Mouse (Mus musculus): ENCODE results near the gene Cox7a2l. TPM values are rescaled to one million over a fixed set of nuclear protein-coding genes. Genes with fewer than 3 reads are reported as not detected.

Gene Cox7a2l
- polyA plus RNA-seq (2015; fragmentation: Nextera tagmentation; extraction: Ambion mirVana) = 180 TPM in 2 replicates

DNA sequence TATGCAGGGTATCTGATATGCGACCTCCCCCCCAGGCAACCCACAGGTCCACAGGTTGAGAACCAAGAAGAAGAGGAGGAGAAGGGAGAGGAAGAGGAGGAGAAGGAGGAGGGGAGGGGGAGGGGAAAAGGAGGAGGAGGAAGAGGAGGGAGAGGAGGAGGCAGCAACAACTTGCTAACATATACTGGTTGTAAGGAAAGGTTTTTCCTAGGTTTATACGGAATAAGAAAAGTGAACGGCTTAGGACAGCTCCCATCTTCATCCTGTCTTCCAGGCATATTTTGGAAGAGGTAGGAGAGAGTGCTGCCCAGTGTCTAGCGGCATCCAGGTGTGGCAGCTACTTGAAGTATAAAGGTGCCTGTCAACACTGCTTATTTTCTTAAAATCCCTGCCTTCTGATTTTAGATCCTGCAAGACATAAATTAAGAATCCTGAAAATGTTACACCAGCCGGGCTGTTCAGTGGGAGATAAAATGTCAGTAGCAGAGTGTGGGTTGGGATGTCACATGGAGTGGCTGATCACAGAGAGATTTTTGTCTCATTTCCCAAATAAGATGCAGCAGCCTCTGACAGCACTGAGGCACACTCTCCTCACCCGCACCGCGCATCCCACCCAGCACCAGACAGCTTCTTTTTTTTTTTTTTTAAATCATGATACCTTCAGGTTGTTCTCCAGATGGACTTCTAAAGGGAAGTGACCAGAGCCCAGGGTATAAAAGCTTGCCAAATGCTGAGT lies at the start of gene Cox7a2l:
Gene Cox7a2l, minus strand, starts transcription at position 51 of the 736 bp plus-strand sequence.
- no peaks in the 10 kb centered on the region for H3K9me3 ChIP-seq
- peaks cover 17% of the 10 kb centered on the region for H3K4me1 ChIP-seq
- H3K36me3 ChIP-seq = no peaks in the 10 kb centered on the region
- ATAC-seq (replicated peaks) = no peak
- H3K9ac ChIP-seq (replicated peaks) = no peak within 1 kb of the TSS
- no peak within 1 kb of the TSS for H3K4me2 ChIP-seq (replicated peaks)
- WGBS = 94% methylated on average over 8 of the region's 8 CpGs
- H3K27ac ChIP-seq (replicated peaks) = no peak within 1 kb of the TSS
- no peak within 1 kb of the TSS for H3K4me3 ChIP-seq
- H3K27me3 ChIP-seq = no peaks in the 10 kb centered on the region

DNA sequence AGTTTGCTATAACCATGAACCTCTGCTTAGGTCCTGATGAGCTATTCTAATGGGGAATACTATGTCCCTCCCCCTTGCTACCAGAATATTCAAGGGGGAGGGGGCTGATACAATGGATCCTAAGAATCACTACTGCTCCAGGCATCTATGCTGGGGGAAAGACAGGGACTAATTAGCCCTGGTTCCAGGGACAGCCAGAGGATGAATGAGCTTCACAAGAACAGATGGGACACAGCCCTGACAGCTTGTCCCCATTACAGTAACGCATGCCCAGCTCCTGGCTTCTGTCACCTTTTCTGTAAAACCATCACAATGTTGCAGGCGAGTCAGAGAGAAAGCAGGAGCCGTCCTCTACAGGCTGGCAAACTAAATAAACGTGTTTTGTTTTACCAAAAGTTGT lies 48.4 kb upstream of the Cox7a2l start:
- no peak overlapping the region; the same call in 1 of the 2 replicates for H3K27ac ChIP-seq (replicated peaks)
- H3K9ac ChIP-seq (replicated peaks) = no peak overlapping the region
- H3K4me1 ChIP-seq = peaks cover 15% of the 10 kb centered on the region; the same call in 1 of the 2 replicates
- no peaks in the 10 kb centered on the region for H3K36me3 ChIP-seq
- no peak overlapping the region for H3K4me3 ChIP-seq
- peak; percentile 85 for ATAC-seq (replicated peaks)
- 34% methylated on average over 4 of the region's 4 CpGs for WGBS
- H3K4me2 ChIP-seq (replicated peaks) = no peak overlapping the region
- no peaks in the 10 kb centered on the region for H3K9me3 ChIP-seq
- no peaks in the 10 kb centered on the region for H3K27me3 ChIP-seq

DNA sequence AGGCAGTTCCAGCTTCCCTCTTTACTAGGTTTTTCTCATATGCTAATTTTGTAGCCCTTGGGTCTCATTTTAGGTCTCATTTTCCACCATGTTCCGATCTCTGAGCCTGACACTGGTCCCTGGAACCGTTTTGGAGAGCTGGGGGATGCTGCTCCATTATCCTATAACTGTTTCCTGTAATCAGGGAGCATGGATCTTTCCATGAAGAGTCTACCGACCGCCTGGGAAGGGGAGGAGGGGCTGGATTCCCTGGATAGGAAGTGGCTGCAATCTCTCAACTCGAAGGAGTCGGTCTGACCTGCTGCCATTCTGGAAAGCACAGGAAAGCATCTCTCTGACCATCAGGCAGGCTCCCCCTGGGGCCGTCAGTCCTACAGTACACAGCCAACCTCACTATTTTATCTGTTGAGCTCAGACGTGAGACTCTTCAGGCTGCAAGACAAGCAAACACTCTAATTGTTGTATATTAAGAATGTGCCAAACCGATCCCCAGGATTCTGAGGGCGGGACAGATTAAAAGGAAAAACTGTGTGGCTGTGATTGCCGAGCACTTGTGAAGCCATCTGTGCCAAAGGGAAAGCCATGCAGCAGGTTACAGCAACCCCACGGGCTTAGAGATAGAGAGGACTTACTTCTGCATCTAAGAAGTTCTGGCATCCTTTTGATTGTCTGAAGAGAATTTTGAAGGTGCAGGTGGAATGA lies 47.1 kb upstream of the Cox7a2l start:
- Histone ChIP-seq H3K27ac (replicated peaks) (no peak overlapping the region), H3K9me3 (no peaks in the 10 kb centered on the region), H3K36me3 (no peaks in the 10 kb centered on the region), H3K4me3 (no peak overlapping the region), H3K4me1 (peaks cover 15% of the 10 kb centered on the region; the same call in 1 of the 2 replicates), H3K27me3 (no peaks in the 10 kb centered on the region), H3K9ac (replicated peaks) (no peak overlapping the region), H3K4me2 (replicated peaks) (no peak overlapping the region)
- ATAC-seq (replicated peaks) = no peak
- 66% methylated on average over 12 of the region's 12 CpGs for WGBS

DNA sequence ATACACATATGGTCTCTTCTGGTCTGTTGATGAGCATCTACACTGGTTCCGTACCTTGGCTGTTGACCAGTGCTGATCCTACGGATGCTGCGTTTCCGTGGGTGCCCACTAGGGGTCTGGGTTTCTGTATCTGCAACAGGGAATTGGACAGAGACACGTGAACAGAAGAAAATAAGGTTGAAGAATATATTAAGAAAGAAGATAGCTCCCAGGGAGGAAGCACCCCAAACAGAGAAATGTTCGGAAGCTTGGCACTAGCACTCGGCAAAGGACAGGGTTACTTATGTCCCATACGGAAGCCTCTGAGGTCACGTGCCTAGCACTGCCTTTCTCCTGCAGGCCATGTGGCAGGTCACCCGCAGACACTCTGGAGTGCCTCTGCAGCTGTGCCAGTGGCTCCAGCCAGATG lies 46.6 kb upstream of the Cox7a2l start:
- Histone ChIP-seq H3K9ac (replicated peaks) (no peak overlapping the region), H3K27ac (replicated peaks) (no peak overlapping the region), H3K36me3 (no peaks in the 10 kb centered on the region), H3K4me2 (replicated peaks) (no peak overlapping the region), H3K4me3 (no peak overlapping the region), H3K9me3 (no peaks in the 10 kb centered on the region), H3K27me3 (no peaks in the 10 kb centered on the region), H3K4me1 (peaks cover 15% of the 10 kb centered on the region; the same call in 1 of the 2 replicates)
- no peak for ATAC-seq (replicated peaks)
- WGBS = 56% methylated on average over 10 of the region's 10 CpGs

DNA sequence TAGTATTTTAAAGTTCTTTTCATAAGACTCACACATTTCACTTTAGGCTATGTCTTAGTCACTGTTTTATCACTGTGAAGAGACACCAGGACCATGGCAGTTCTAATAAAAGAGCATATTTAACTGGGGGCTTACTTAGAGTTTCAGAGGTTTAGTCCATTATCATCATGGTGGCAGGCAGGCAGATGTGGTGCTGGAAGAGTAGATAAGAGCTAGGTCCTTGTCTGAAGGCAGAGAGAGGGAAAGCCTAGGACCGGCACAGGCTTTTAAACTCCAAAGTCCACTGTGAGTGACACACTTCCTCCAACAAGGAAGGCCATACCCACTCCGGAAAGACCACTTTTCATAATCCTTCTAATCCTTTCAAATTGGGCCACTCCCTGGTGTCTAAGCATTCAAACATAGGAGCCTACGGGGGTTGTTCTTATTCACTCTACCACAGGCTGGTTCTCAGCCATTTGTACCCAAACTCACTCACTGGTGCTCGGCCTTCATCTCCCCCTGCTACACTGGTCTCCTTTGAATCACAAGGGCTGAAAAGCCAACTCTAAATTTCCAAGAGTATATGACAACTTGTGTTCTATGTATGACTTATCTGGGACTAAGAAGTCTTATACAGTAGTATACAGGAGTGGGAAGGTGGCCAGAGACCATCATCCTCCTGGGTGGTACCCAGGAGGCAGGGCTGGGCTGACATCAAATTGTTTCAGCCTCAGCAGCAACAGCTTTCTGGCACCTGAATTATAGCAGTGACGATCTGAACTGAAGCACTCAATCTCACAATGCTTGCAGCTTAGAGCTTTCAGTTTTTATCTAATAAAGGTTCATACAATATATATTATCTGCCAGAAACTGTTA lies 45.3 kb upstream of the Cox7a2l start:
- H3K4me3 ChIP-seq = no peak overlapping the region
- peaks cover 15% of the 10 kb centered on the region; the same call in 1 of the 2 replicates for H3K4me1 ChIP-seq
- no peaks in the 10 kb centered on the region for H3K27me3 ChIP-seq
- no peak overlapping the region for H3K4me2 ChIP-seq (replicated peaks)
- no peaks in the 10 kb centered on the region for H3K9me3 ChIP-seq
- no peaks in the 10 kb centered on the region for H3K36me3 ChIP-seq
- 86% methylated on average over 5 of the region's 5 CpGs for WGBS
- H3K9ac ChIP-seq (replicated peaks) = no peak overlapping the region
- H3K27ac ChIP-seq (replicated peaks) = no peak overlapping the region
- ATAC-seq (replicated peaks) = no peak

DNA sequence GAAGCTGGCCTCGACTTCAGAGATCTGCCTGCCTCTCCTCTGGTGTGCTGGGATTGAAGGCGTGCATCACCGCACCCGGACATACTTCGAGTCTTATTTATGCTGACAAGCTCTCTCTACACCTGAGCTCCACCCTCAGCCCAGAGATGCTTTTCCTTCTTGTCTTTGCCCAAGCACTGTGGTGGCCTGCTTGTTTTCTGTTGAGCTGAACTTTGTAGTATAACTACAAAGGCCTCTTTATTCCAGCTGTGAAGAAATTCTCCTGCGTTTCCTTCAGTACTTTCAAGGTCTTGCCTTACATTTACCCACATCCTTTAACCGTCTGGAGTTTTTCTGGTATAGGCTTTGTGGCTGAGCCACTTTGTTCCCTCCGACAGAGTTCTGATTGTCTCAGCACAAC lies 42.0 kb upstream of the Cox7a2l start:
- H3K27me3 ChIP-seq = no peaks in the 10 kb centered on the region
- no peak overlapping the region for H3K9ac ChIP-seq (replicated peaks)
- WGBS = 41% methylated on average over 8 of the region's 8 CpGs
- H3K27ac ChIP-seq (replicated peaks) = no peak overlapping the region
- no peak overlapping the region for H3K4me3 ChIP-seq
- no peak overlapping the region for H3K4me2 ChIP-seq (replicated peaks)
- ATAC-seq (replicated peaks) = no peak
- no peaks in the 10 kb centered on the region for H3K36me3 ChIP-seq
- peaks cover under 1% of the 10 kb centered on the region; the same call in 1 of the 2 replicates for H3K4me1 ChIP-seq
- H3K9me3 ChIP-seq = no peaks in the 10 kb centered on the region

DNA sequence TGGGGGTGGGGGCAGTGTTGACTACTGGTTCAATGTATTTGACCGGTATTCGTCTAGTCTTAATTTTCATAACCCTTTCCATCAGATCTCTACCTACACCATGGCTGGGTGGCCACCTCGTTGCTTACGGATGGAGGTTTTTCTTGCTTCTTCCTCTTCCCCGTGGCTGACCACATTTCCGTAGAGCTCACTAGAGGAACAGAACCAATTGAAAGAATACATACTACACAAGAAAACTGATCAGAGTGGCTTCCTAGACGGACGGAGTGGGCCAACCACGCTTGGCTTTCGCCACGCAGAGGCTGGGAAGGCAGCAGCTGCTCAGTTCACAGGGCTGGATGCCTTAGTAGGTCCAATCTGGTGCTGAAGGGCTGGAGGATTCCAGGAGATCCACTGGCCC lies 38.7 kb upstream of the Cox7a2l start:
- H3K9me3 ChIP-seq = no peaks in the 10 kb centered on the region
- H3K4me2 ChIP-seq (replicated peaks) = no peak overlapping the region
- H3K4me3 ChIP-seq = no peak overlapping the region
- H3K36me3 ChIP-seq = no peaks in the 10 kb centered on the region
- no peak for ATAC-seq (replicated peaks)
- no peak overlapping the region for H3K9ac ChIP-seq (replicated peaks)
- 93% methylated on average over 11 of the region's 11 CpGs for WGBS
- no peaks in the 10 kb centered on the region for H3K4me1 ChIP-seq
- no peaks in the 10 kb centered on the region for H3K27me3 ChIP-seq
- H3K27ac ChIP-seq (replicated peaks) = no peak overlapping the region

DNA sequence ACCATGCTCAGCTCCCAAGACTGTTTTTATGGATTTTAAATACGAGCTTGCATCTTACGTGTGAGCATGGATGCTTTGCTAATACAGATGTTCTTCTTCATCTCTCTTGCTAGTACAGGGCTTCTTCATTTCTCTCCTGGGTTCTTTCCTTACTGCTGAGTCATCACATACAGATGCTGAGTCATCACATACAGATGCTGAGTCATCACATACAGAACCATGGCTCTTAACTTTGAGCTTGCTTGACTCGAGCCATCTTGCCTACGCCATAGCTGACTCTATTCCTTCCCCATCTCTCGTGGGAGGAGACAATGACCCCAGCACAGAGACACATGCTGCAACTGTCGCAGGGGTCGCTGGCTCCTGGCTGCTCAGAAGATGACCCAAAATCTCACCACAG lies 37.9 kb upstream of the Cox7a2l start:
- 91% methylated on average over 7 of the region's 7 CpGs for WGBS
- H3K27me3 ChIP-seq = no peaks in the 10 kb centered on the region

DNA sequence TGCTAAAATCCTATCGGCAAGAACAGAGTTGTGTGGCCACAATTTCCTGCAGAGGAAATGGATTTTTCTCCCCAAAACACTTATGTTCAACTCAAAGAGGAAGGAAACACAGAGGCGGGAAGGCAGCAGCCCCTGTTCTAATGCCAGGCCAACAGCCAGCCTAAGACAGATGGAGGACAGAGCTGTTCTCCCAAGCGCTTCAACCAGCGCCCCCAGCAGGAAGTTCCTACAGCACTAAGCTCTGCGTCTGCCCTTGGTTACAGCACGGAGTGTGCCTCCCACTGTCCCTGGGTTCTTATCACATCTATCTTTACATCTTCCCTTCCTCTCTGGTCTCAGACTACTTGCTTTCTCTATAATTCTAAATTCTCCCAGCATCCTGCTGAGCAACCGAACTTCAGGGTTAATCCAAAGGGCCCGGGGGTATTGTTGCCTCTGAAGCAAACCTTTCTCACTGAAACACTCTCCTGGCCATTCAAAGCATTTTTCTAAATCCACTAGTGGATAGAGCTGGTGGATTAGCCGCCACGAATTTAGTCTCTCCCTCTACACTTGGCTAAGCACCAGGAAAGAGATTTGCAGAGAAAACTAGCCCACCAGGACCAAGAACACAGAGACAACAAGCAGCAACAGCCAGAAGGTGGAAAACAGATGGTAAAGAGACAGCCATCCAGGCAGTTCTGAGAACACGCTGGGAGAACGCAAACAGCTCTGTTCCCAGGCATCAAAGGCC lies 31.5 kb upstream of the Cox7a2l start:
- WGBS = 15% methylated on average over 12 of the region's 12 CpGs
- Histone ChIP-seq H3K27me3 (peaks cover 10% of the 10 kb centered on the region; the same call in 1 of the 2 replicates), H3K9ac (replicated peaks) (no peak overlapping the region), H3K27ac (replicated peaks) (peak overlapping the region; percentile 49), H3K4me1 (peaks cover 34% of the 10 kb centered on the region), H3K36me3 (no peaks in the 10 kb centered on the region), H3K9me3 (no peaks in the 10 kb centered on the region), H3K4me2 (replicated peaks) (no peak overlapping the region), H3K4me3 (no peak overlapping the region)
- peak; percentile 51; the same call in 1 of the 2 replicates for ATAC-seq (replicated peaks)

More for the DNA sequence above, 37.9 kb upstream of the Cox7a2l start:
- Histone ChIP-seq H3K4me3 (no peak overlapping the region), H3K27ac (replicated peaks) (no peak overlapping the region), H3K4me1 (no peaks in the 10 kb centered on the region), H3K9ac (replicated peaks) (no peak overlapping the region), H3K4me2 (replicated peaks) (no peak overlapping the region), H3K9me3 (no peaks in the 10 kb centered on the region), H3K36me3 (no peaks in the 10 kb centered on the region)
- no peak for ATAC-seq (replicated peaks)

DNA sequence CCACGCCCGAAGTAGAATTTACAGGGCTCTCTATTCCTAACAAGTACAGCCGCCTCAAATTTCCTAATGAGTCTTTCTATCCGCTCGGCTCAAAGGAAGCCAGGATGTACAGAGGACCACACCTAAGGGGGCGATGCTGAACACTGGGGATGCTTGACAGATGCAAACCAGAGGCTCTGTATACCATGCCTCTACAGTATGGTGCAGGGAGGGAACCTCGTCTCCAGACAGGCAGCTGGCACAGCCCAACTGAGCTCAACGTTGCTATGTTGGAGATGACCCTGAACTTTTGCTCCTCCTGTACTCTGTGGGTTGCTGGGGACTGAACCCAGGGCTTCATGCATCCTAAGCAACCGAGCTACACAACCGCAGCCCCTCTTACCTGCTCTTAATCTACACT lies 30.0 kb upstream of the Cox7a2l start:
- Histone ChIP-seq H3K4me2 (replicated peaks) (no peak overlapping the region), H3K9me3 (no peaks in the 10 kb centered on the region), H3K9ac (replicated peaks) (no peak overlapping the region), H3K36me3 (no peaks in the 10 kb centered on the region), H3K27me3 (peaks cover 10% of the 10 kb centered on the region; the same call in 1 of the 2 replicates), H3K4me3 (no peak overlapping the region), H3K4me1 (peaks cover 34% of the 10 kb centered on the region), H3K27ac (replicated peaks) (no peak overlapping the region)
- peak; percentile 36; the same call in 1 of the 2 replicates for ATAC-seq (replicated peaks)
- 42% methylated on average over 10 of the region's 10 CpGs for WGBS
